Mouse (Mus musculus): ENCODE results near the gene U2af2. TPM values are rescaled to one million over a fixed set of nuclear protein-coding genes. Genes with fewer than 3 reads are reported as not detected.
"Not testable (repeated sequence)": the region's sequence is repeated elsewhere in the genome, so short reads cannot be mapped to it uniquely, and the experiment has no call there.

The U2af2 gene
- total and polyA plus RNA-seq, 2 experiments from 2014 or later = 38.0 to 99.1 TPM

- ATAC-seq (ENCODE audit: insufficient read depth, low read depth) = peak; percentile 47
- under 1% methylated on average over 43 of the region's 51 CpGs for WGBS
- DNase-seq (ENCODE audit: low spot score) = peak; percentile 80
Observed at GRCm38 (mm10) chr7:5062360-5063001, 538 bp downstream of the U2af2 start.

GRCm38 (mm10) chr7:5064886-5065285 is 2.9 kb downstream of the U2af2 start:
- Histone ChIP-seq H3K9ac (replicated peaks; ENCODE audit: low read depth, low read length) (no peak overlapping the region), H3K9me3 (replicated peaks; ENCODE audit: control insufficient read depth, low read length) (no peaks in the 10 kb centered on the region), H3K27ac (ENCODE audit: low read depth) (no peak overlapping the region), H3K36me3 (replicated peaks; ENCODE audit: control insufficient read depth, insufficient read depth, low read length) (peaks cover 44% of the 10 kb centered on the region), H3K4me2 (ENCODE audit: low read depth, low read length) (no peak overlapping the region), H3K4me1 (ENCODE audit: control insufficient read depth, insufficient read depth) (peaks cover 21% of the 10 kb centered on the region), H3K4me3 (ENCODE audit: low read depth, low read length) (no peak overlapping the region), H3K27me3 (ENCODE audit: control insufficient read depth, insufficient read depth, low read length) (no peaks in the 10 kb centered on the region)
- TF ChIP-seq CTCF (IDR thresholded peaks at IDR 0.05; ENCODE audit: low read depth) = no peak
- no peak for TF ChIP-seq EP300 (IDR thresholded peaks at IDR 0.05; ENCODE audit: low read depth)
- ATAC-seq (ENCODE audit: insufficient read depth, low read depth) (no peak), DNase-seq (ENCODE audit: low spot score) (no peak)
- WGBS = 87% methylated on average over 6 of the region's 6 CpGs

More at GRCm38 (mm10) chr7:5062360-5063001, 538 bp downstream of the U2af2 start:
- Histone ChIP-seq H3K4me1 (ENCODE audit: control insufficient read depth, insufficient read depth) (peaks cover 21% of the 10 kb centered on the region), H3K4me3 (ENCODE audit: low read depth, low read length) (peak overlapping the region; percentile 69), H3K9ac (replicated peaks; ENCODE audit: low read depth, low read length) (peak overlapping the region; percentile 89), H3K36me3 (replicated peaks; ENCODE audit: control insufficient read depth, insufficient read depth, low read length) (peaks cover 20% of the 10 kb centered on the region), H3K27ac (ENCODE audit: low read depth) (peak overlapping the region; percentile 100), H3K27me3 (ENCODE audit: control insufficient read depth, insufficient read depth, low read length) (peaks cover 10% of the 10 kb centered on the region), H3K9me3 (replicated peaks; ENCODE audit: control insufficient read depth, low read length) (no peaks in the 10 kb centered on the region), H3K4me2 (ENCODE audit: low read depth, low read length) (peak overlapping the region; percentile 99)
- no peak for TF ChIP-seq CTCF (IDR thresholded peaks at IDR 0.05; ENCODE audit: low read depth)
- peak; percentile 53; the same call in 1 of the 2 replicates for TF ChIP-seq EP300 (IDR thresholded peaks at IDR 0.05; ENCODE audit: low read depth)

GRCm38 (mm10) chr7:5073586-5073985 is 11.6 kb downstream of the U2af2 start:
- H3K36me3 ChIP-seq (replicated peaks; ENCODE audit: control insufficient read depth, insufficient read depth, low read length) = peaks cover 97% of the 10 kb centered on the region
- no peak overlapping the region for H3K4me3 ChIP-seq (ENCODE audit: low read depth, low read length)
- H3K27me3 ChIP-seq (ENCODE audit: control insufficient read depth, insufficient read depth, low read length) = no peaks in the 10 kb centered on the region
- H3K4me1 ChIP-seq (ENCODE audit: control insufficient read depth, insufficient read depth) = no peaks in the 10 kb centered on the region
- no peak for DNase-seq (ENCODE audit: low spot score)
- no peak overlapping the region for H3K9ac ChIP-seq (replicated peaks; ENCODE audit: low read depth, low read length)
- H3K27ac ChIP-seq (ENCODE audit: low read depth) = no peak overlapping the region
- ATAC-seq (ENCODE audit: insufficient read depth, low read depth) = no peak
- 55% methylated on average over 1 of the region's 1 CpGs for WGBS
- H3K9me3 ChIP-seq (replicated peaks; ENCODE audit: control insufficient read depth, low read length) = no peaks in the 10 kb centered on the region
- H3K4me2 ChIP-seq (ENCODE audit: low read depth, low read length) = no peak overlapping the region
- no peak for TF ChIP-seq EP300 (IDR thresholded peaks at IDR 0.05; ENCODE audit: low read depth)
- no peak for TF ChIP-seq CTCF (IDR thresholded peaks at IDR 0.05; ENCODE audit: low read depth)

GRCm38 (mm10) chr7:5074984-5075383 is 13.0 kb downstream of the U2af2 start:
- TF ChIP-seq CTCF (IDR thresholded peaks at IDR 0.05; ENCODE audit: low read depth) (no peak), EP300 (IDR thresholded peaks at IDR 0.05; ENCODE audit: low read depth) (no peak)
- 84% methylated on average over 5 of the region's 5 CpGs for WGBS
- Histone ChIP-seq H3K4me3 (ENCODE audit: low read depth, low read length) (no peak overlapping the region), H3K4me1 (ENCODE audit: control insufficient read depth, insufficient read depth) (no peaks in the 10 kb centered on the region), H3K9me3 (replicated peaks; ENCODE audit: control insufficient read depth, low read length) (no peaks in the 10 kb centered on the region), H3K9ac (replicated peaks; ENCODE audit: low read depth, low read length) (no peak overlapping the region), H3K4me2 (ENCODE audit: low read depth, low read length) (no peak overlapping the region), H3K27me3 (ENCODE audit: control insufficient read depth, insufficient read depth, low read length) (no peaks in the 10 kb centered on the region), H3K36me3 (replicated peaks; ENCODE audit: control insufficient read depth, insufficient read depth, low read length) (peaks cover 88% of the 10 kb centered on the region), H3K27ac (ENCODE audit: low read depth) (no peak overlapping the region)
- DNase-seq (ENCODE audit: low spot score) (no peak), ATAC-seq (ENCODE audit: insufficient read depth, low read depth) (no peak)

- H3K27me3 ChIP-seq (ENCODE audit: control insufficient read depth, insufficient read depth, low read length) = no peaks in the 10 kb centered on the region
- no peak for TF ChIP-seq EP300 (IDR thresholded peaks at IDR 0.05; ENCODE audit: low read depth)
- TF ChIP-seq CTCF (IDR thresholded peaks at IDR 0.05; ENCODE audit: low read depth) = no peak
- no peak for DNase-seq (ENCODE audit: low spot score)
- no peak overlapping the region for H3K27ac ChIP-seq (ENCODE audit: low read depth)
- H3K9me3 ChIP-seq (replicated peaks; ENCODE audit: control insufficient read depth, low read length) = no peaks in the 10 kb centered on the region
- peaks cover 69% of the 10 kb centered on the region for H3K36me3 ChIP-seq (replicated peaks; ENCODE audit: control insufficient read depth, insufficient read depth, low read length)
- no peak overlapping the region for H3K4me2 ChIP-seq (ENCODE audit: low read depth, low read length)
- no peak overlapping the region for H3K4me3 ChIP-seq (ENCODE audit: low read depth, low read length)
- no peak overlapping the region for H3K9ac ChIP-seq (replicated peaks; ENCODE audit: low read depth, low read length)
- H3K4me1 ChIP-seq (ENCODE audit: control insufficient read depth, insufficient read depth) = peaks cover 11% of the 10 kb centered on the region; the same call in 1 of the 2 replicates
- 71% methylated on average over 2 of the region's 2 CpGs for WGBS
- ATAC-seq (ENCODE audit: insufficient read depth, low read depth) = no peak
Observed at GRCm38 (mm10) chr7:5076931-5077330, 15.0 kb downstream of the U2af2 start.

GRCm38 (mm10) chr7:5079365-5080009 is 17.5 kb downstream of the U2af2 start:
- Histone ChIP-seq H3K36me3 (replicated peaks; ENCODE audit: control insufficient read depth, insufficient read depth, low read length) (peaks cover 52% of the 10 kb centered on the region), H3K4me2 (ENCODE audit: low read depth, low read length) (peak overlapping the region; percentile 80), H3K9ac (replicated peaks; ENCODE audit: low read depth, low read length) (peak overlapping the region; percentile 95; the same call in 1 of the 2 replicates), H3K27ac (ENCODE audit: low read depth) (peak overlapping the region; percentile 97), H3K4me3 (ENCODE audit: low read depth, low read length) (peak overlapping the region; percentile 92), H3K4me1 (ENCODE audit: control insufficient read depth, insufficient read depth) (peaks cover 16% of the 10 kb centered on the region; the same call in 1 of the 2 replicates)
- not testable (repeated sequence) for DNase-seq (ENCODE audit: low spot score); H3K9me3 ChIP-seq (replicated peaks; ENCODE audit: control insufficient read depth, low read length); ATAC-seq (ENCODE audit: insufficient read depth, low read depth); H3K27me3 ChIP-seq (ENCODE audit: control insufficient read depth, insufficient read depth, low read length)
- WGBS = 46% methylated on average over 9 of the region's 13 CpGs

Data from heart, postnatal 0 days (tissue).